In the genomic region with DNA sequence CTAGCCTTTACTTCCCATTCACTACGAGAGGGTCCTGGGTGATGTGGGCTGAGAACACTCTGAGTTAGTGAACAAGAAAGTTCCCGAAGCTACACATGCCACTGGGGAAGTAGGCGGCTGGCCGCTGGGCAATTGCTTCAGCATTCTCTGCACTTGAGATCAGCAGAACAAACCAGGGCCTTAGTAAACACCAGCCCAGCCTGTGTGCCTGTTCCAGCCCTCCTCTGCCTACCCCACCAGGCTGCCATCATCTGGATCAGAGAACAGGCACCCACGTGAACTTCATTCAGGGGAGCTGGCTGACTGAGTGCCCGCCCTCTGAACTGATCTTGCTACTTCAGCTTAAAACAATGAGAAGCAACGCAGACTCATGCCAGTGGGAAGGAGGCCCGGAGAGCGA, we compare ENCODE assay signal across 20 mouse cellular contexts. TPM values are rescaled to one million over a fixed set of nuclear protein-coding genes. Genes with fewer than 3 reads are reported as not detected.
A peak's percentile ranks its signal among the peaks of the same experiment; 100 is the strongest.
DNase-seq lines count a peak whose midpoint lies in the region; ATAC-seq and TF ChIP-seq lines count a peak whose summit lies in the region.
"Had no signal": no experiment of that assay in that cellular context is flagged by ENCODE, and none has a peak within 500 bp of the region (broad histone marks: within the 10 kb centered on the region; RNA-seq: fewer than 3 reads in every experiment).

No protein-coding gene starts in this region.

- H3K9me3 ChIP-seq in heart, embryonic 15.5 days (replicated peaks), result no peaks in the 10 kb centered on the region
- H3K9me3 ChIP-seq in kidney, embryonic 15.5 days (replicated peaks), result no peaks in the 10 kb centered on the region
- H3K9me3 ChIP-seq in lung, postnatal 0 days (ENCODE audit: low read length), result no peaks in the 10 kb centered on the region
- H3K9me3 ChIP-seq: embryonic facial prominence, embryonic 13.5 days; forebrain, embryonic 12.5 days; hindbrain, embryonic 15.5 days; liver, embryonic 13.5 days had no signal

- H3K36me3 ChIP-seq in heart, embryonic 15.5 days, result no peaks in the 10 kb centered on the region
- H3K36me3 ChIP-seq in kidney, embryonic 15.5 days, result no peaks in the 10 kb centered on the region
- H3K36me3 ChIP-seq in lung, postnatal 0 days (ENCODE audit: insufficient read depth, low read length), result no peaks in the 10 kb centered on the region
- H3K36me3 ChIP-seq: embryonic facial prominence, embryonic 13.5 days; forebrain, embryonic 12.5 days; hindbrain, embryonic 15.5 days; liver, embryonic 13.5 days had no signal

- peaks cover 38% of the 10 kb centered on the region for H3K4me1 ChIP-seq in heart, embryonic 15.5 days (replicated peaks)
- H3K4me1 ChIP-seq in kidney, embryonic 15.5 days, result peaks cover 29% of the 10 kb centered on the region
- no peaks in the 10 kb centered on the region for H3K4me1 ChIP-seq in lung, postnatal 0 days (ENCODE audit: insufficient read depth, low read depth, low read length)
- H3K4me1 ChIP-seq: liver, embryonic 13.5 days had no signal

- TF ChIP-seq EP300 in lung, postnatal 0 days (IDR thresholded peaks at IDR 0.05), result no peak

- H3K27ac ChIP-seq in heart, embryonic 15.5 days, result peak overlapping the region; percentile 78
- peak overlapping the region; percentile 41; the same call in 1 of the 2 replicates for H3K27ac ChIP-seq in kidney, embryonic 15.5 days
- no peak overlapping the region for H3K27ac ChIP-seq in lung, postnatal 0 days (ENCODE audit: low read length)
- H3K27ac ChIP-seq: embryonic facial prominence, embryonic 13.5 days; forebrain, embryonic 12.5 days; hindbrain, embryonic 15.5 days; liver, embryonic 13.5 days had no signal

- 51% methylated on average over 9 of the region's 9 CpGs for WGBS in heart, embryonic 15.5 days
- 63% methylated on average over 9 of the region's 9 CpGs for WGBS in kidney, embryonic 15.5 days
- 51% methylated on average over 9 of the region's 9 CpGs for WGBS in lung, postnatal 0 days

- no peaks in the 10 kb centered on the region for H3K27me3 ChIP-seq in heart, embryonic 15.5 days
- no peaks in the 10 kb centered on the region for H3K27me3 ChIP-seq in kidney, embryonic 15.5 days
- H3K27me3 ChIP-seq in lung, postnatal 0 days (replicated peaks; ENCODE audit: insufficient read depth, low read length), result no peaks in the 10 kb centered on the region
- H3K27me3 ChIP-seq: hindbrain, embryonic 15.5 days; liver, embryonic 13.5 days had no signal

- TF ChIP-seq CTCF in lung, postnatal 0 days (IDR thresholded peaks at IDR 0.05), result no peak

- H3K4me3 ChIP-seq in heart, embryonic 15.5 days, result no peak overlapping the region
- H3K4me3 ChIP-seq in kidney, embryonic 15.5 days (replicated peaks), result no peak overlapping the region
- no peak overlapping the region for H3K4me3 ChIP-seq in lung, postnatal 0 days (ENCODE audit: low read depth, low read length)
- H3K4me3 ChIP-seq: embryonic facial prominence, embryonic 13.5 days; forebrain, embryonic 12.5 days; hindbrain, embryonic 15.5 days; liver, embryonic 13.5 days had no signal

- no peak for DNase-seq in heart, adult 9 months (ENCODE audit: low spot score in 2 of 2)
- DNase-seq in lung, adult 18-20 months, result peak; percentile 34 to 56
- no peak for DNase-seq in lung, postnatal 10 days
- DNase-seq in lung, postnatal 0 days (ENCODE audit: low spot score), result peak; percentile 26
- DNase-seq in frontal cortex, postnatal 10 days (ENCODE audit: low spot score in 2 of 2), result no peak
- DNase-seq: adrenal gland, postnatal 36 days; gastrocnemius, postnatal 25 days; liver, embryonic 13.5 days; thymus, postnatal 4 days had no signal

- H3K4me2 ChIP-seq in heart, embryonic 15.5 days, result no peak overlapping the region
- H3K4me2 ChIP-seq in kidney, embryonic 15.5 days, result no peak overlapping the region
- H3K4me2 ChIP-seq in lung, postnatal 0 days (replicated peaks; ENCODE audit: low read depth, low read length), result no peak overlapping the region
- H3K4me2 ChIP-seq: embryonic facial prominence, embryonic 13.5 days; forebrain, embryonic 12.5 days; hindbrain, embryonic 15.5 days; liver, embryonic 13.5 days had no signal

- ATAC-seq in heart, embryonic 15.5 days (replicated peaks; ENCODE audit: insufficient number of reproducible peaks, insufficient read depth, low FRiP score, low read depth), result no peak
- ATAC-seq in kidney, embryonic 15.5 days (replicated peaks; ENCODE audit: low FRiP score), result peak; percentile 54; the same call in 1 of the 2 replicates
- ATAC-seq in lung, postnatal 0 days, result peak; percentile 66
- no peak for ATAC-seq in erythroid progenitor cell, adult 5-6 weeks (replicated peaks; ENCODE audit: low FRiP score, poor library complexity, severe bottlenecking)
- ATAC-seq: CD4-positive, CD25-positive, alpha-beta regulatory T cell, adult 4 months had no signal

- no peak overlapping the region; the same call in 1 of the 2 replicates for H3K9ac ChIP-seq in heart, embryonic 15.5 days
- H3K9ac ChIP-seq in kidney, embryonic 15.5 days, result no peak overlapping the region
- H3K9ac ChIP-seq in lung, postnatal 0 days (replicated peaks; ENCODE audit: low read depth), result no peak overlapping the region
- H3K9ac ChIP-seq: embryonic facial prominence, embryonic 13.5 days; forebrain, embryonic 12.5 days; hindbrain, embryonic 15.5 days; liver, embryonic 13.5 days had no signal

RNA-seq across cellular contexts. Expression of a gene that starts 44.4 kb away (rescaled TPM):
- polyA plus RNA-seq in heart, embryonic 15.5 days (2015; fragmentation: Nextera tagmentation; extraction: Ambion mirVana), result not detected in 2 replicates
- not detected in 2 replicates for polyA plus RNA-seq in kidney, embryonic 15.5 days (2015; fragmentation: Nextera tagmentation; extraction: Ambion mirVana)
- polyA plus RNA-seq in lung, postnatal 0 days (2015; fragmentation: Nextera tagmentation; extraction: Ambion mirVana), result not detected in 2 replicates
- total RNA-seq in erythroid progenitor cell, adult 5-6 weeks (2015; ENCODE audit: low replicate concordance), result not detected in 2 replicates
- total RNA-seq in erythroid progenitor cell, adult 5-6 weeks (2017; ENCODE audit: low replicate concordance), result not detected in 2 replicates
- total RNA-seq: adrenal gland, postnatal 36 days; gastrocnemius, postnatal 25 days; megakaryocyte, adult 5-6 weeks; monocyte, adult 5-6 weeks had no signal
- polyA plus RNA-seq: CD4-positive, CD25-positive, alpha-beta regulatory T cell, adult 4 months; embryonic facial prominence, embryonic 13.5 days; forebrain, embryonic 12.5 days; hindbrain, embryonic 15.5 days; kidney, postnatal 0 days; neural tube, embryonic 14.5 days had no signal

Comparison
In these comparisons a context has a peak if more than half of its experiments do, and no peak if none do; other contexts are left out.
1. DNase-seq: peak in lung, adult 18-20 months (2 of 2) and lung, postnatal 0 days (single experiment); none in heart, adult 9 months (0 of 2), lung, postnatal 10 days (single experiment) and frontal cortex, postnatal 10 days (0 of 2).
2. ATAC-seq: peak in kidney, embryonic 15.5 days (single experiment) and lung, postnatal 0 days (single experiment); none in heart, embryonic 15.5 days (single experiment) and erythroid progenitor cell, adult 5-6 weeks (single experiment).